Mouse (Mus musculus) macrophage (primary cell): ENCODE data around the gene Pqlc3. TPM values are rescaled to one million over a fixed set of nuclear protein-coding genes. Genes with fewer than 3 reads are reported as not detected.
"Not testable (repeated sequence)": the region's sequence is repeated elsewhere in the genome, so short reads cannot be mapped to it uniquely, and the experiment has no call there.

Source experiments
- H3K27ac ChIP-seq: fragments of 350-480 bp; formaldehyde crosslinking; 2 replicates; pipeline ENCODE4 v1.9.0; 2021
- H3K36me3 ChIP-seq: fragments of 350-480 bp; formaldehyde crosslinking; 2 replicates; pipeline ENCODE4 v1.9.0; 2021; ENCODE audit errors: inconsistent target
- H3K4me3 ChIP-seq: fragments of 350-480 bp; formaldehyde crosslinking; 2 replicates; pipeline ENCODE4 v1.9.0; 2021; ENCODE audit errors: inconsistent target
- H3K79me2 ChIP-seq: fragments of 350-480 bp; formaldehyde crosslinking; 2 replicates; pipeline ENCODE4 v1.9.0; 2021; ENCODE audit errors: inconsistent target
- WGBS: methylation state at CpG from one replicate; pipeline ENCODE4 v1.1.7; 2026; ENCODE audit warnings: inconsistent platforms; ENCODE audit not compliant: missing documents; 5-methylcytosine and 5-hydroxymethylcytosine counted together
- polyA plus RNA-seq: library from polyadenylated mRNA; stranded (reverse); fragments of 250-400 nt; gene quantifications from 3 replicates; pipeline ENCODE4 v1.2.4, GENCODE M21; 2018; ENCODE audit warnings: inconsistent platforms

Pqlc3 gene
- polyA plus RNA-seq, 1 experiment from 2014 or later: 111 TPM

DNA sequence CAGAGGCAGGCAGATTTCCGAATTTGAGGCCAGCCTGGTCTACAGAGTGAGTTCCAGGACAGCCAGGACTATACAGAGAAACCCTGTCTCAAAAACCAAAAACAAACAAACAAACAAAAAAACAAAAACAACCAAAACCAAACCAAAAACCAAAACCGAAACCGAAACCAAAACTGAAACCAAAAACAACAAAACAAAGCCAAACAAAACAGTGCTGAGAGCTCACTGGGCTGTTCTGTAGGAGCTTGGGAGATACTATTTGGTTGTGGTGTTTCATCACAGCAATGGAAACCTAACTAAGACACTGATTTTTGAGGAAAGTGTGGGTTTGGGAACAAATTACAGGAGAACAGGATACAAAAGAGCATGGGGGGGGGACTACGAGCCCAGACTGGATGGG is 21.9 kb upstream of the Pqlc3 start:
- H3K27ac ChIP-seq: no peak overlapping the region
- H3K4me3 ChIP-seq: no peak overlapping the region
- 95% methylated on average over 4 of the region's 4 CpGs for WGBS
- H3K79me2 ChIP-seq: no peaks in the 10 kb centered on the region
- H3K36me3 ChIP-seq: no peaks in the 10 kb centered on the region

DNA sequence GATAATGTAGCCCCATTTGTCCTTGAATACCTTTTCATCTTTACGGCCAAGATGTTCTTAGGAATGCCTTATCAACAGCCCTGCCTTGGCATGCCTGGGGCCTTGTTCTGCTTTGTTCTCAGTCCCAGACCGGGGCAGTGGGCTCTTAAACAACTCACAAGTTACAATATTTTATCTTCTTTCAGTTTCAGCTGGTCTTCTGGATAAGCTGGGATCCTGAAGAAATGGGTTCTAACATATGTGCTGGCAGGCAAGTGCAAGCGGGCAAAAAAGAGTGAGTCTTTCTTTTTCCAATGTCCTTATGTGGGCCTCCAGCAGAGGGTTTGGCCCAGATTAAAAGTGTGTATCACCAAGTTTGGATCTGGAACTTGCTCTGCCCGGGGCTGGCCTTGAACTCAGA is 20.9 kb upstream of the Pqlc3 start:
- H3K36me3 ChIP-seq, H3K4me3 ChIP-seq, H3K79me2 ChIP-seq, H3K27ac ChIP-seq: not testable (repeated sequence)
- WGBS: 89% methylated on average over 4 of the region's 4 CpGs

DNA sequence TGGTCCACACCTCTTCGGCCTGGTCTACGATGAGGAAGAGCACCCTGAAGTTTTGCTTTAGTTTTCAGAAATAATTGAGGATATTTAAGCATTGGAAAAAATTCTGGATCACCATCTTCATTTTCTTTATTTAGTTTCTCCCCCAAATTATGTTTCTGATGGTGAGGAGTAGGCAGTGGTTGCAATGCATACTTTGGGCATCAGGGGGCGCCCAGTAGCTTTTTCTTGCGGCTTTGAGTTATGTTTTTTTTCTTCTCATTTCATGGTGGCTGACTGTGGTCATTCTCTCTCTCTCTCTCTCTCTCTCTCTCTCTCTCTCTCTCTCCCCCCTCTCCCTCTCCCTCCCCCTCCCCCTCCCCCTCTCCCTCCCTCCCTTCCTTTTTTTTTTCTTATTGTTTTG is 18.3 kb upstream of the Pqlc3 start:
- H3K79me2 ChIP-seq: no peaks in the 10 kb centered on the region
- no peak overlapping the region for H3K4me3 ChIP-seq
- H3K27ac ChIP-seq: no peak overlapping the region
- 50% methylated on average over 2 of the region's 4 CpGs for WGBS
- H3K36me3 ChIP-seq: no peaks in the 10 kb centered on the region

DNA sequence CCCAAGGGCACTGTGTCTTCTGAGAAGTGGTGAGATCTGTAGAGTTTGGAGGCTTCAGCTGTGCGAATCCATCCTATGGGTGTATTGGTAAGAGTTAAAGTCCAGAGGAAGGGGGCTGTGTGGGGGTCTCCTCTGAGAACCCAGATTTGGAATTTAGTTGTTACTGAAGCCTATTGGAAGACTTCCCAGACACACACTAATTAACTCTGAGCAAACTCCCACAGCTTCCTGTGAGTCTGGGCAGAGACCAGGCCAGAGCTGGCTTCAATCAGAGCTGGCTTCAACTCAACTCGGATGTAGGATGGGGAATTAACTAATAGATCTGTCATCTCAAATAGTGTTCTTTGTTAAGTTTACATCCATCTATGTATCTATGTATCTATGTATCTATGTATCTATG is 15.5 kb upstream of the Pqlc3 start:
- Histone ChIP-seq H3K27ac (no peak overlapping the region), H3K36me3 (no peaks in the 10 kb centered on the region), H3K4me3 (no peak overlapping the region), H3K79me2 (no peaks in the 10 kb centered on the region)
- 79% methylated on average over 2 of the region's 2 CpGs for WGBS

DNA sequence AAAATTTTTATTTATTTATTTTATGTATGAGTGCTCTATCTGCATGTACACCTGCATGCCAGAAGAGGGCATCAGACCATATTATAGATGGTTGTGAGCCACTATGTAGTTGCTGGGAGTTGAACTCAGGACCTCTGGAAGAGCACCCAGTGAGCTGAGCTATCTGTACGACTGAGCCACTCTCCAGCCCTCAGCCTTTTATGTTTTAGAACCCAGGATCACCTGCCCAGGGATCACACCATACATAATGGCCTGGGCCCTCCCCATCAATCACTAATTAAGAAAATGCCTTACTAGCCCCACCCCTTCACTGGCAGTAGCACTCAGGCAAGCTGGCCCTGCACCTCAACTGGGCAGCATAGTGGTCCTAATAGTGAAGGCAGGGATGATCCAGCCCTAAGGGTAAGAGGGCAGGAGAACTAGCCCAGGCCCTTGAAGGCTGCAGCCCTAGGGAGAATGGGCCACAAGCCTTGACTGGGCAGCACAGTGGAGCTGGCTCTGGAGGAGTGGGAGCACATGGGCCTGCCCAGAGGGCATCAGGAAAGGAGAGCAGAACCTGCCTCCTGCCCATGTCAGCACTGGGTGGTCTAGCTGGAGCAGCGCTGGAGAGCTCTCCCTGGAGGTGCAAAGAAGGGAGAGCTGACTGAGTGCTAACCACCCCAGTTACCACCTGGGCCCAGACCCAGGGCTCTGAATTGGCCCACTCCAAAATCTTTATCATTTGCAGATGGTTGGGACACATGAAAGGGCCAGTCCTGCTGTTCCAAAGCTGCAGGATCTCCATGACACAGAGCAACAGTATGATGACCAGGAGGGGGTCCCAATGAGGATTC is 12.1 kb upstream of the Pqlc3 start:
- 94% methylated on average over 2 of the region's 2 CpGs for WGBS
- Histone ChIP-seq H3K27ac (no peak overlapping the region), H3K4me3 (no peak overlapping the region), H3K36me3 (no peaks in the 10 kb centered on the region), H3K79me2 (no peaks in the 10 kb centered on the region)

DNA sequence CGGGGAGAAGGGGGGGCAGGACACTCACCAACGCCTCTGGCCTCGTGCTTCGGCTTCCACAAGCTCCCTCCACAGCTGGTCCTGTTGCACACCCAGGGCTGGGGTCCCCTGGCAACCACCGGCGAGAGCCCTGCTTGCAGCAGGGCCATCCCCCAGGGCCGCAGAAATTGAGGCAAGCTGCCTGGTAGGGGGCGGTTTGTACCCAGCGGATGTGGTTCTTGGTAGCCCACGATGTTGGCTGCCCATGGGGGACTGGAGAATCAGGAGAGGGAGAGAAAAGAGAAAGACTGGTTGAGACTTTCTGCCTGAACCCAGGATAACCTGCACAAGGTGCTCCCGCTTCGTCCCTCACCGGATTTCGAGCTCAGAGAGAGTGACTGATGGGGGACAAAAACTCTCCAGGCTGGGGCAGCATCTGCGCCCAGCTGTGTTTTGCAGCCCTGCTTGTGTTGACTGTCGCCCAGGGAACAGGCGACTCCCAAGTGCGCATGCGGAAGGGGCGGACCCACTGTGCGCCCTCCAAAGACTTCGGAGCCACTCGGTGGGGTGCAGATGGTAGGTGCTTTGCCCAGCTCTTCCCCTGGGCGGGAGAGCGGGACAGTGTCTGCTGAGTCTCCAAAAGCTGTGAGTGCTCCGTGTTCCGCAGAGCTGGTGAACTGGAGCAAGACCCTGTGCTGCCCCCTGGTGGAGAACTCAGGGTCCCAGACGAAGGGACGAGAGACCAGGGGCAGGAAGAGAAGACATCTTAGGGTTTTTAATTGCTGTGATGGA is 11.1 kb upstream of the Pqlc3 start, which contains the start of gene 2410004P03Rik:
Gene 2410004P03Rik, minus strand, starts transcription at position 628 of the 771 bp plus-strand sequence.
- Histone ChIP-seq H3K36me3 (no peaks in the 10 kb centered on the region), H3K79me2 (no peaks in the 10 kb centered on the region), H3K27ac (no peak within 1 kb of the TSS), H3K4me3 (peak within 1 kb of the TSS; percentile 22; the same call in 1 of the 2 replicates)
- 14% methylated on average over 29 of the region's 29 CpGs for WGBS

DNA sequence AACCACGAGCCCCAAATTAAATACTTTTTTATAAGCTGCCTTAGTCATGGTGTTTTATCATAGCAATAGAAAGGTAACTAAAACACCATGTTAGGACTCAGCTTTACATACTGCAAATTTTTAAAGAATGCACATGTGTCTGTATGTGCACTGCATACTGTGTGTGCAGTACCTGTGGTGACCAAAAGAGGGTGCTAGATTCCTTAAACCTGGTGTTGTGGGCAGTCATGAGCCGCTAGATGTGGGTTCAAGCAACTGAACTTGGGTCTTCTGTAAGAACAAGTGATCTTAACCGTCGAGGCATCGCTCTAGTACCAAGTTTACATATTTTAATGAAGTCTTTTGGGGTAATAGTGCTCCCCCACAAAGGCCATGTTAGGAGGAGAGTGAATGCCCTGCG is 9.3 kb upstream of the Pqlc3 start:
- WGBS: 98% methylated on average over 6 of the region's 6 CpGs
- Histone ChIP-seq H3K4me3 (no peak overlapping the region), H3K27ac (no peak overlapping the region), H3K79me2 (no peaks in the 10 kb centered on the region), H3K36me3 (no peaks in the 10 kb centered on the region)

DNA sequence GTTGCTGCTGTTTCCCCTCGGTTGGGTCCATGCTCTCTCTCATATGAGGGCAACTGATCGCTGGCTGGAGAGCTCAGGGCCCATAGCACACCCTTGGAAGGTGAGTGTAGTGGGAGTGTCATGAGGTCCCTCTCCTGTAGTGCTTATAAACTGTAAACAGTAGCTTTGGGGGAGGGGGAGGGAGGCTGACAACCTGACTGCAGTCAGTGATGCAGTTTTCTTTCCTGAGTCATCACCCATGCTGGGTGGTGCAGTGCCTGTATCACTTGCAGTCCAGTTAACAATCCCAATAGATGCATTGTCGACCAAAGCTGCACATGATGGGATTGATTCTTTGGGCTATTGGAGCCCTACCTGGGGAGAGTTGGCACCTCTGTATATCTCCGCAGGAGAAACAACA is 1.0 kb upstream of the Pqlc3 start:
- Histone ChIP-seq H3K4me3 (no peak overlapping the region), H3K79me2 (peaks cover 20% of the 10 kb centered on the region), H3K27ac (peak overlapping the region; percentile 87), H3K36me3 (0 out of 2 replicates have a peak, but pooled peaks cover 12% of the 10 kb centered on the region)
- 58% methylated on average over 4 of the region's 4 CpGs for WGBS

DNA sequence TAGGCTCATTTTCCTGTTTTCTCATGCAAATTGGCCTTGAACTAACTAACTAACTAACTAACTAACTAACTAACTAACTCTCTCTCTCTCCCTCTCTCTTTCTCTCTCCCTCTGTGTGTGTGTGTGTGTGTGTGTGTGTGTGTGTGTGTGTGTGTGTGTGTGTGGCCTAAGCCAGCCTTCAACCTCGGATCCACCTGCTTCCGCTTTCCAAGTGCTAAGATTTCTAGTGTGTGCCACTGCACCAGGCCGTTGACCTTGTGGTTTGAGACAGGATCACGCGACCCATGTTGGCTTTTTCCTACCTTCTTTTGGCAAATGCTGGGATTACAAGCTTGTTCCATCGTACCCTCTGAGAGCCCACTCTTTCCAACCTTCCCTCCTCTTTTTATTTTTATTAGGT is 420 bp upstream of the Pqlc3 start:
- H3K79me2 ChIP-seq: peaks cover 20% of the 10 kb centered on the region
- H3K4me3 ChIP-seq: peak overlapping the region; percentile 75; the same call in 1 of the 2 replicates
- peak overlapping the region; percentile 87 for H3K27ac ChIP-seq
- peaks cover 16% of the 10 kb centered on the region; the same call in 1 of the 2 replicates for H3K36me3 ChIP-seq
- WGBS: 3% methylated on average over 6 of the region's 6 CpGs

DNA sequence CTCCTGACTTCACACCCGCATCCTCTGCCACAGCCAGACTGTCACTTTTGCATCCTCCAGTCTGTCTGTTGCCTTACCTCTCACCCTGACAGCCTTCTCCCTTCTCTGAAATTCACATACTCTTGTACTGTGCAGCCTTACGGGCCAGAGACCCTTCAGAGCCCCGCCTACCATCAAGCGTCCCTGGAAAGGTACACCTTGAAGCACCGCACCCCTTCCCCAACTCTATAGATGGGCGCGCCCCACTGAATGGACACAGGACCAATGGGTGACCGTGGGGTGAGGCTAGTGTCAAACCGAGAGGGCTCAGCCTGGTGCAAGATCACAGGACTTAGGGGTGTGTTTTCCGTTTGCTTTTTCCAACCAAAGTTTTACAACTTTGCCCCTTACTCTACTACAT is 1.1 kb downstream of the Pqlc3 start:
- Histone ChIP-seq H3K27ac (peak overlapping the region; percentile 87), H3K36me3 (peaks cover 30% of the 10 kb centered on the region), H3K4me3 (peak overlapping the region; percentile 75), H3K79me2 (peaks cover 20% of the 10 kb centered on the region)
- 9% methylated on average over 10 of the region's 10 CpGs for WGBS

DNA sequence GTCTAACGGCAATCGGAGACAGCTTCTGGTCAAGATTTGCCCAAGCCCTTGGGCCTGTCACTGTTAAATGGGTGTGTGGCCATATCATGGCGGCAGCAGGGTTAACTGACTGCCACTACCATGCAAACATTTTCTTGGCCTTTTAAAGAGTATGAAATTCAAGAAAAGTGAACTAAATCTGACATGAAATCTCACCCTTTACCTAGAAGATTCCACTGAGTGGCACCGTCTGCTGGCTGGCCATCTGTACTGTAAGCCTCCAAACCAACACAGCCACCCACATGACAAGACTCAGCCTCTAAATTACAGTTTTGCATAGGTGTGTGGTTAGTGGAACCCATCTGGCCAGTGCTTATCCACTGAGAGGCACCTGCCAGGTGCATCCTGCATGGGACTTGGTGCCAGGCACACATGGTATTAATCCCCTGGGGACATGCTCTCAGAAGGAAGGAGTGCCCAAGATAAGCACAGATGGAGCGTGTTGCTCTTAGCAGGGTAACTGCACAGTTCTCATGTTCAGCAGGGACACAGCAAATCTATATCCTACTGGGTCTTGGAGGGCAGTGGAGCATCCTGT is 3.2 kb downstream of the Pqlc3 start:
- Histone ChIP-seq H3K4me3 (no peak overlapping the region), H3K27ac (no peak overlapping the region), H3K36me3 (peaks cover 50% of the 10 kb centered on the region), H3K79me2 (peaks cover 20% of the 10 kb centered on the region)
- WGBS: 96% methylated on average over 5 of the region's 5 CpGs

DNA sequence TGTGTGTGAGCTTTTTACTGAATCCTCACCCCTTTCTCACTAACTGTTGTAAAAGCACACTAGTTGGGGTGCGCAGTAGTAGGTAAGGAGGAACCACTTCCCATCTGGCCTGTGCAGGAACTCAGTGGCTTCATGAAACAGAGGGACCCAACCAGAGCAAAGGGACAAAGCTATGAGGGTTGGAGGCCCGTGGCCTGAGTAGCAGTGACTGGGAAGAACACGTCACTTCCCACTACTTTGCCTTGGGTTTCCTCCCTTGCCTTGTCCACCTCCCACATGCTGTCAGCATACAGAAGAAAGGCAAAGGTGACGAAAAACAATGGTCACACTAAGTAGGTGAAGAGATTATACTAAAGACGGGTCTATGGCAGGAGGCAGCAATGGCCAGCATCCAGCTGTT is 3.9 kb downstream of the Pqlc3 start:
- H3K27ac ChIP-seq: no peak overlapping the region
- 77% methylated on average over 5 of the region's 5 CpGs for WGBS
- peaks cover 57% of the 10 kb centered on the region for H3K36me3 ChIP-seq

DNA sequence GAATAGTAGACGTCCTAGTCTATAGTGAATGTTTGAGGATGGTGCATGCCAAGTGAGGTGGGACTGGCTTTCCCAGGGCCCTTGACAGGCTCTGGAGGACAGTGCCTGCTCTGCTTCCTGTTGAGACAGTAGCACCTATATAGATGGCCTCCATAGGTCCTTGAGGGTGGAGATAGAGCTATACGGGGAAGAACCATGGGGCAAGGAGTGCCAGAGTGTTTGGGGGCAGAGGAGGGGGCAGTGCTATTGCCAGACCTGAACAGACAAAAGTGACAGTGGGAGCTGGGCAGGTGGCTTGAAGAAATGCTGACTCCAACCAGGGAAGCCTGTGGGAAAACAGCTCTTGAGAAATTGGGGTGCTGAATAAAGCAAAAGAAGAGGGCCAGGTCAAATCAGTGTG is 5.9 kb downstream of the Pqlc3 start:
- Histone ChIP-seq H3K79me2 (peaks cover 15% of the 10 kb centered on the region), H3K4me3 (no peak overlapping the region)

More for the DNA sequence above, 3.9 kb downstream of the Pqlc3 start:
- H3K79me2 ChIP-seq: peaks cover 20% of the 10 kb centered on the region
- H3K4me3 ChIP-seq: no peak overlapping the region

DNA sequence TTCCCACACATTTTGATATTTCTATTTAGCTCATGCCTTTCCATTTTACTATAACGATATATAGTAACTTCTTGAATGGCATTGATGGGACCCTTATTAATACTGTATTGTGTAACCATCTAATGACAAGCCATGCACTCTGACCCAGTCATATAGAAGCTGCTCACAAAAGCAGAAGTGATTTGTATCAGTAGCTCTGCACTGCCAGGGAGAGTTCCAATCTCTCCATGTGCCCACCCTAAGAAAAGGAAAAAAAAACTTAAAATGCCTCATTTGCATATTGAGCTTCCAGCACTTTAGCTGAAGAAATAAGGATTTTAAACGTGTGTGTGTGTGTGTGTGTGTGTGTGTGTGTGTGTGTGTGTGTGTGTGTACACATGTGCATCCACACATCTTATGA is 7.9 kb downstream of the Pqlc3 start:
- H3K36me3 ChIP-seq: peaks cover 83% of the 10 kb centered on the region
- H3K79me2 ChIP-seq: no peaks in the 10 kb centered on the region
- no peak overlapping the region for H3K27ac ChIP-seq
- H3K4me3 ChIP-seq: no peak overlapping the region
- WGBS: 95% methylated on average over 2 of the region's 2 CpGs

More for the DNA sequence above, 5.9 kb downstream of the Pqlc3 start:
- 87% methylated on average over 1 of the region's 2 CpGs for WGBS
- Histone ChIP-seq H3K36me3 (peaks cover 65% of the 10 kb centered on the region), H3K27ac (no peak overlapping the region)

DNA sequence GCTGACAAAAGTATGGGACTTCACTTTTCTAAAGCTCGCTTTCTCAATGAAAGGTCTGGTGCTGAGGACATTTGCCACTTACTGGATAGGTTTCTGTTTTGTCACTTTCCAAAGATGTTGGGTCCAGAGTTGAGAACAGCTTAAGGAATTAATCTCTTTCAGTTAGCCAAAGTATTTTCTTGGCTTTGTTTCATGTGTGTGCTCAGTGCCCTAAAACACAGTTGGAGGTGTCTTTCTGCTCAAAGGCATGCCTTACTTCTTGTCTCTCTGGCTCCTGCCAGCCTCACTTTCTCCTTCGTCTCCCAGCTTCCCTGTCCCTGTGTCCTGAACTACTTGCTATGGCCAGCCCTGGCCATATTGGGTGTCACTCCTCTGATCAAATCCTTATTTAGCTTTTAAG is 8.8 kb downstream of the Pqlc3 start:
- Histone ChIP-seq H3K79me2 (no peaks in the 10 kb centered on the region), H3K27ac (no peak overlapping the region), H3K4me3 (no peak overlapping the region), H3K36me3 (peaks cover 81% of the 10 kb centered on the region)
- 97% methylated on average over 2 of the region's 2 CpGs for WGBS
